Mouse (Mus musculus) kidney, adult 10 weeks (tissue): ENCODE measurements around the gene Tcf7l2. TPM values are rescaled to one million over a fixed set of nuclear protein-coding genes. Genes with fewer than 3 reads are reported as not detected.

Experiments
- polyA plus RNA-seq: library from polyadenylated mRNA; stranded (reverse); fragments of 350-450 nt; fragmentation: Illumina TruSeq; extraction: RNeasy Lipid Tissue Mini Kit (QIAGEN cat#74804); gene quantifications from one replicate; pipeline ENCODE4 v1.2.3, GENCODE M21; 2014; ENCODE audit warnings: low read depth, low replicate concordance

Gene Tcf7l2
- polyA plus RNA-seq: 10.1 TPM

DNA sequence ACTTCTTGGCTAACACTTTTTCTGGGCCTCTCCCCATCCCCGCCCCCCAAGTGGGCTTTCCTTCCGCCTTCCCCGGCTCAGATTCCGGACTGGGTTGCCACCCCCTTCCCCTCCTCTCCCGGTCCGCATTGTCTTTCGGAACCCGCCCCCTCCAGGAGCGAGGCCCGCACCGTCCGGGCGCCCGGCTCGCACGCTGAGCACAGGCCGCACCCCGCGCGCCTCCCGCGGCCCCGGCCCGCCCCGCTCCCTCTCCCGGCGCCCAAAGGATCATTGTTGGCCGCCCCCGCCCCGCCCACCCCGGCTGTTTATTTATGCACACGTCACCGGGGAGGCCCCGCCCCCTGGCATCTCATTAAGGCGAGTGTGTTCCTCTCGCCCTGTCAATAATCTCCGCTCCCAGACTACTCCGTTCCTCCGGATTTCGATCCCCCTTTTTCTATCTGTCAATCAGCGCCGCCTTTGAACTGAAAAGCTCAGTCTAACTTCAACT, at the start of gene Tcf7l2:
TSS of gene Tcf7l2 (plus strand) at position 382 of the 490 bp plus-strand sequence.

